Mouse (Mus musculus): ENCODE measurements around the gene Sh3tc1.

Gene Sh3tc1

GRCm38 (mm10) chr5:35739536-35740278, at the start of gene Sh3tc1:
Gene Sh3tc1 (minus strand): TSS chr5:35739987.
- no peak for DNase-seq (ENCODE audit: low spot score)

DNA sequence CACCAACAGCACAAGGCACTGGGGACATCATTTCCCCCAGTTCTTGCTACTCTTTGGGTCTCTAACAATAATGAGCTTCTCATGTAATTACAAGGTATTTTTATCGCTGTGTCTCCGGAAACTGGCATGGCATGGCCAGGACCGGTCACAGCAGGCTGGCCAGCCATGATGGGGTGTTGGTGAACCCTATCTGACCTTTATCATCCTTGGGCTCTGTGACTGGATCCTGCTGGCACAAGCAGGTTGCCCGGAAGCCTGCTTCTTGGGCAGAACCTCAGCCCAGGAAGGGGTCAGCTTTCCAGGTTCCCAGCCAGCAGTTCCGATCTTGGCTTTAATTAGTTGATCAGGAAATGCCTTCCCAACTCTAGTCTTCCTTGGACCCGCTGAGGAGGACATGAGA, 48.9 kb upstream of the Sh3tc1 start:
- DNase-seq (ENCODE audit: low spot score): no peak

DNA sequence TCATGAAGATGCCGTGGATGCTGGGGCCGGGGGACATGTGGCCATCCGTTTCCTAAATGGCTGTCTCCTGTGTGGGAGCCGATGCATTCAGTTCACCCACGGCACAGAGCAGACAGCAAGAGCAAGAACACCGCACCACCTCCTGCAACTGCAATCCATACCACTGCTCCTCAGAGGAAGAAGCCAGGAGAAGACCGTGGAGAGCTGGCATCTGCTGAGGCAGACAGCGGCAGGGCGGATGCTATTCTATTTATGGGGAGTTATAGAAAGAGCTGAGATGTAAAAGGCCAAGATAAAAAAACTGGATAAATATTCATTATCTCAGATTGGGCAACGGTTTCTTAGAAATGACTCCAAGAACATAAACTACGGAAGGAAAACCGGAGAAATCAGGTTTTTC, 48.1 kb upstream of the Sh3tc1 start:
- no peak for DNase-seq (ENCODE audit: low spot score)

- no peak for DNase-seq (ENCODE audit: low spot score)
Measured at GRCm38 (mm10) chr5:35785853-35786252, 46.1 kb upstream of the Sh3tc1 start.

GRCm38 (mm10) chr5:35782648-35783180, 42.9 kb upstream of the Sh3tc1 start:
- no peak for DNase-seq (ENCODE audit: low spot score)

DNA sequence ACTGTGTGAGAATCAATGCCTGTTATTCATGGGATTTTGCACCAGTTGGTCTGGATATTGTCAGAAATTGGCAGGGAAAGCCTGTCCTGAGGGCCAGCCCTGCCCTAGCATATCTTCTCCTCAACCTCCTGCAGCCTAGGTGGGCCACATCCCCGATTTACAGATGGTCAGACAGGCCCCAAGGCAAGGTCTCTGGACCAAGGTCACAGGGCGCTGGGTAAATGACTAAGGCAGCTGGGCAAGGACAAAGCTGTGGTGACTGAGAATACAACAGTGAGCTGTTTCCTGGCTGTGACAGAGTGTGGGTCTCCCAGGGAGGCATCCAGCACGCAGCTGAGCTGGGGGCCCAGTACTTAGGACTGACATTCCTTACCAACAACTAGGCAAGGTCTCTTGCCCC, 41.3 kb upstream of the Sh3tc1 start:
- DNase-seq (ENCODE audit: low spot score): no peak

DNA sequence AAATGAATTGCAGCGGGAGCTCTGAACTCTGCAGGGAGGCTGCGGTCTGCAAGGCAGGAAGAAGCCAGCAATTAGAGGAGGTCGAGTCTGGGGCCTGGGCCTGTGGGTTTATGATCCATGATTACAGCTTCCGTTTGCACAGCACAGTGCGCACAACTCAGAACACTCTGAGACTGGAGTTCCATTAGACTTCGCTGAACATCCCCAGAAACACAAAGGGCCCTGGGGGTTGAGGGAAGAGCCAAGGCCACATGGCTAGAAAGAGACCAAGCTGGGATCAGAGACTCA, 34.3 kb upstream of the Sh3tc1 start:
- no peak for DNase-seq (ENCODE audit: low spot score)

DNA sequence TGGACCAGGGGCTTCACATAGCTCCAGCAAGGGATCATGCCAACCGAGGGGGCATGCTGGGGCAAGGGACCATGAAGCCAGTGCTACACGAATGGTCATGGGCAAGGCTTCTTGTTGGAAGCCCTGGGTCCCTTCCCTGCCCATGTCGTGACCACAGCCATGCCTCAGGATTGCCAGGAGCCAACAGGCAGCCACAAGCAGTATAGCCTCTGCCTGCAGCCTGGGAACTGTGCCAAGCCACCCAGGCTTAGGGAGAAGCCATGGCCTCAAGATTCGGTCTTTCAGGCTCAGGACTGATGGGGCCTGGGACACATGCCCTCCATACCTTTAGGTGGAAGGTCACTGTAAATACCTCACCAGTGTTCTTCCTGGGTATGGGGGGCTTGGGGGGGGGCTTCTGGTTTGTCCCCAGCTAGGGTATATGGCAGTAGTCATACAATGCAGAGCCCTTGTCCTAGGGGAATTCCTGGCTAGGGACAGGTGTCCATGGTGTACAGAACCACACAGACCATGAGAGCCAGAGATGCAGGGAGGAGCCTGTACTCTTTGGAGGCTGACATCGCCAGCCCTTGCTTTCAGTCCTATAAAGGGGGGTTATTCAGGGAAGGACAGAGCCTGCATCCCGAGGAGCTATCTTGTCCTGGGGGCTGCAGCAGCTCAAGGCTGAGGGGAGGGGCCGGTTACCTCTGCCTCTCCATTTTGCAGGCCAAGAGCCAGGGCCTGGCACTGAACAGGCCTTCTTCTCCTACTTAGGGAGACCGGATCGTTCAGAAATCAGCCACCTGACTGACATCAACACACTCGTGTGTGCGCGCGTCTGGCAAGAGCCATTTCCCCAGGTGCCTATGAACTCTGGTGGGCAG, 33.7 kb upstream of the Sh3tc1 start:
- no peak for DNase-seq (ENCODE audit: low spot score)

DNA sequence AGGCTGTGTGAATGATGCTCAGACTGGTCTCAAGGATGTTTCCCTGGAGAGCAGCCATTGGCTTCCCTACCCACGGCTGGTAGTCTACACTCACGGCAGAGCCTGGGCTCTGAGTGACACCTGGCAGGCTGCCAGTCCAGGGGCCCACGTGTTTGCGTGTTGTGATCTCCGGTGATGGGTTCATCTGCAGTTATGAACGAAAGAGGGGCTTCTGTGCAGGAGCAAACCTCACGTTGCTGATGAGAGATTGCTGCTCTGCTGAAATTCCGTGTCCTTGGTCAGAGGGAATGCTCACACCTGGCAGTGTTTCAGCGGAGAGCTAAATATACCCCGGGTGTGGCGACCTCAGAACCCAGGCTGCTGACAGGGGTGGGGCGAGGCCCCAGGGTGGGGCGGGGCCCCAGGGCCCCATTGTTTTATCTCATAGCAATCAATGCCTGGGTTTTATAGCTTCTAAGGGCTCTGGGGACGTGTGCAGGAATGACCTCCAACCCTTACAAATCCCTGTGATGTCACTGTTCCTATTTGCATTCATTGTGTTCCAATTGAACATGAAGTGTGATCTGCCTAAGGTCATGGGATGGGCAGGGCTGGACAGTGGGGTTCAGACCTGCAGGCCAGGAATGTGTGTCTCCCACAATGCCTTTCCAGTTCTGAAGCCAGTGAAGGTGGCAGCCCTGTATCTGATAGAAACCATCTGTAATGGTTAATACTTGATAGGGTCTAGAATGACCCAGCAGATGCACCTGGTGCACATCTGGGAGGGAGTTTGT, 31.3 kb upstream of the Sh3tc1 start:
- no peak for DNase-seq (ENCODE audit: low spot score)

DNA sequence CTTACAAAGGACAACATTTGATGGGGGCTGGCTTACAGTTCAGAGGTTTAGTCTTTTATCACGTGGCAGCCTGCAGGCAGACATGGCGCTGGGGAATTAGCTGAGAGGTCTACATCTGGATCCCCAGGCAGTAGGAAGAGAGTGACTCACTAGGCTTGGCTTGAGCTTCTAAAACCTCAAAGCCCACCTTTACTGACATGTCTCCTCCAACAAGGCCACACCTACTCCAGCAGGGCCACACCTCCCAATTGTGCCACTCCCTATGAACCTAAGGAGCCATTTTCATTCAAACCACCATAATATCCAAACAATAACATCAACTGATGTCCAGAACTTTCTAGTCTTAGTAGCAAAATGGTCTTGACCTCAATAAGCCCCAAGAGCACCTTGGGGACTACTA, 30.5 kb upstream of the Sh3tc1 start:
- DNase-seq (ENCODE audit: low spot score): no peak

- DNase-seq (ENCODE audit: low spot score): no peak
Measured at GRCm38 (mm10) chr5:35768997-35769396, 29.2 kb upstream of the Sh3tc1 start.

GRCm38 (mm10) chr5:35768525-35768924, 28.7 kb upstream of the Sh3tc1 start:
- no peak for DNase-seq (ENCODE audit: low spot score)

GRCm38 (mm10) chr5:35765909-35766308, 26.1 kb upstream of the Sh3tc1 start:
- DNase-seq (ENCODE audit: low spot score): no peak

- no peak for DNase-seq (ENCODE audit: low spot score)
Measured at GRCm38 (mm10) chr5:35762850-35763249, 23.1 kb upstream of the Sh3tc1 start.

- no peak for DNase-seq (ENCODE audit: low spot score)
Measured at GRCm38 (mm10) chr5:35762388-35762787, 22.6 kb upstream of the Sh3tc1 start.

- DNase-seq (ENCODE audit: low spot score): no peak
Measured at GRCm38 (mm10) chr5:35761323-35761722, 21.5 kb upstream of the Sh3tc1 start.

DNA sequence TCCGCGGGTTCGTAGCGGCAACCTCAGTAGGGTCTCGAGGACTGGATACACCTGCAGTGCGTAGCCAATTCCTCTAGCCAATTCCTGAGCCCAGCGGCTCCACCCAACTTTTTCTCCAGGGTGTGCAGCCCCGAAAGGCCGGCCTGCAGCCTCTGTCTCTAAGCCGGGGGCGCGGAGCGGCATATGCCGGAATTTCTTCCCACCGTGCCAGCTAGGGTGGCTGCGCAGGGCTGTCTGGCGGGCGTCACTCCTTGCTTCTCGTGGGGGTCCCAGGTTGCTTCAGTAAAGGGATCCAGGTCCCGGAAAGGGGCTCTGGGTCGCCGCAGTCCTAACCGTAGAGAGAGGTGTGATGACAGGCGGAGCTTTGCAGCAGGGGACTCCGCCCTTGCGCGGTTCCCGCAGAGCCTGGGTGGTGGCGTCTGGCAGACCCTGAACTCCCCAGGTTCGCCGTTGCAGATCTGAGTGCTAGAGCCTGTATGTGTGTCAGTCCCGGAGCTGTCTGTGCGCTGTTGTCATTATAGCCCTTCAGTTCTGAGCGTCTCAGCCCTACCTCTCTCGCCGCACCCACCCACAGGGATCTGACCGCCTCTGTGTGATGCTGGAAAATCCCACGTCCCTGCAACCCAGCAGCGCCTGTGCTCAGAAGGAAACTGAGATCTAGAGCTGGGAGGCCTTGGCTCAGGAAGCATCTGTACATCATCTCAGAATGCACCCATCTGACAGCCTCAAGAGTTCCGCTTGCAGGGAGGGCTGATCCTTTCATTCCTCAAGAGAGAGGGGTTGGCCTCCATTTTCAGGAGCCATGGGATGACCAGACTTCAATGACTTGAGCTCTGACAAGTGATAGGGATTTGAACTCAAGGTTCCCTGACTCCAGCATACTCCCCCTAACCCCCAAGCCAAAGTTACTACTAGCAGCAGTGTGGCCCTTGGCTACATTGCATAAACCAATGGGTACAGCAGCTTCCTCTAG, 18.6 kb upstream of the Sh3tc1 start:
- DNase-seq (ENCODE audit: low spot score): peak; percentile 8

GRCm38 (mm10) chr5:35757639-35758001, 17.8 kb upstream of the Sh3tc1 start, which contains the start of gene Ablim2:
Gene Ablim2 (plus strand): TSS chr5:35757880.
- DNase-seq (ENCODE audit: low spot score): peak; percentile 94

- peak; percentile 8 for DNase-seq (ENCODE audit: low spot score)
Measured at GRCm38 (mm10) chr5:35756997-35757638, 17.3 kb upstream of the Sh3tc1 start.

DNA sequence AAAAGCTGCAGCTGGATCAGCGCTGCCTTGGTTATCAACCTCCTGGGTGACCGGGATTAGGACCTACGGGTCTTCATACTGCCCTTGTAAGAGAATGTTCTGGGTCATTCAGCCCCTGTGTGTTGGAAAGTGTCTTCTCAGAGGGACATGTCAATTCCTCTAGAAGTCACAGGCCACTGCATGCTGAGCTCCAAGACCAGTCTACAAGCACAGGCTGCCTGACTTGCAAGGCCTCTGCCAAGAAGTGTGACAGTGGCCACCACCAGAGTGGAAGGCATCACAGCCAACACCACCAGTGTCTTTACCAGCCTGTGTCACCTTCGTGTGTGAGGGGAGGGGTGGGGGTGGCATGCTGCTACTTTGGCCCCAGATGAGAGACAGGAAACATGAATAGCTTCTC, 16.2 kb upstream of the Sh3tc1 start:
- DNase-seq (ENCODE audit: low spot score): no peak
